Mouse (Mus musculus): ENCODE results near the gene Mrnip. TPM values are rescaled to one million over a fixed set of nuclear protein-coding genes. Genes with fewer than 3 reads are reported as not detected.

The Mrnip gene
- polyA plus RNA-seq, 1 experiment from 2014 or later, result 12.8 TPM

DNA sequence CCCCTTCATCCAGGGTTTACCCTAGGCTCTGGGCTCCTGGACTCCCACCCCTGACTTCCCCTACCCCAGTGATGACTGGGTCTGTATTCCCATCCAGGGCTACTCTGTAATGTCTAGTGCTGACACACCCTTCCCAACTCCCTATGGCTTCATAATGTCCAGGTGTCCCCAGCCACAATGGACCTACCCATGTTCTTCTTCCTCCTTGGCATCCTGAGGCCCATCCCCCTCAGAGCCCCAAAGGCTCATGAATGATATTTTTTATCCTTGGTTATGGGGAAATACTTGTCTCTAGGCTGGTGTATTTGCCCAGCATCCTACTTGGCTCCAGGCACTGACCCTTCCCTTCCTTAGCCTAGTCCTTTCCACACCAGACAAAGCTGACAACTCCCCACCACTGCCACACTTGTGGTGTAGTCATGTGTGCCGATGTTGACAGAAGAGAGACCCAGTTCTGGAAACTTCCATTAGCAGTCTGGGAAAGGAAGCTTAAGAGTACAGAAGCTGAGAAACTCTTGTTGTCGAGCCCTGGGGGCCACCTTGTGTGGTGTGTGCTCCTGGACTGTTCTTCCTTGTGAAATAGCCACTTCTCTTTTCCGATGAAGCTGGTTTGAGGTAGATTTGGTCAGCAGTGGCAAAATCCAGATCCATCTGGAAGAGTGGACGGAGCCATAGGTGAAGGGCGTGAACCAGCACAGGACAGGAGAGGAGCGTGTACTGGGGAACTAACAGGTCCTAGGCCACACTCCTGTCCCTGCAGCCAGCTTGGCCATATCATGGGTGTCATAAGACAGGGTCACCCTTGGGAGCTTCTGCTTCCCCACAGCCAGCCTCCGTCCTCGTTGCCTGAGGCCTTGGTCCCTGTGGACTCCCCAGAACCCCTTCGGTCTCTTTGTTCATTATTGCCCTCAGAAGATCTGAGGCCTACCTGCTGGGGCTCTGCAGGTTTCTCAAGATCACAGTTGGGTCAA lies 64.9 kb downstream of the Mrnip start:
- no peak for ATAC-seq (ENCODE audit: extremely low read depth, insufficient number of reproducible peaks, low FRiP score, low TSS enrichment)
- WGBS, result 91% methylated on average over 9 of the region's 9 CpGs
- peaks cover 27% of the 10 kb centered on the region for H3K4me1 ChIP-seq

DNA sequence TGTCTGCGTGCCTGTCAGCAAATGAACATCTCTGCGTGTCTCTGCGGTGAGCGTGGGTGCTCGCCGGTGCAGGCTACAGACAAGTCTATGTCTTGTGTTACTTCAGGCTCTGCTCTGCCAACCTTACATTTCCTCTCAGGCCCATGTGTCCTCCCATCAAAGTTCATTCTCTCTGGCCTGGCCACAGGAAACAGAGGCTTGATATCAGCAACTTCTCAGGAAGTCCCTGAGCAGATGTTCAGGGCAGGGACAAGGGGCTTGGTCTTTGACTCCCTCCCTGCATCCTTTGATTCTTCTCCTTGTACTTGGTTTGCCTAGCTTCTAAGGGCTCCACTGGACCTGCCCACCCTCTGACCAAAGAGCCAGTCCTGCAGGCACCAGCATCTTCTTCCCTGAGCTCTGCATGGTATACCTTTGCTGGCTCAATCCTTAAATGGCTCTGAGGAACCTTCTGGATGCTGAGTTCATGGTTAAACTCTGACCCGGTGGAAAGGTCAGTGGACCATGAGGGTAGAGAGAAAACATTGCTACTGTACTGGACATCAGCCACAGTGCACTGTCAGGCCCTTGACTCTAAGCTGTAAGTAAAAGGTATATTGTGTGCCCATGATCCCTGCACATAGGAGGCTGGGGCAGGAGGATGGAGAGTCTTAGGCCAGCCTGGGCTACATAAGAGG lies 66.1 kb downstream of the Mrnip start:
- Histone ChIP-seq H3K36me3 (no peaks in the 10 kb centered on the region), H3K9ac (no peak overlapping the region), H3K4me2 (no peak overlapping the region), H3K27me3 (replicated peaks) (peaks cover 38% of the 10 kb centered on the region), H3K4me1 (peaks cover 27% of the 10 kb centered on the region), H3K27ac (replicated peaks) (no peak overlapping the region), H3K9me3 (no peaks in the 10 kb centered on the region), H3K4me3 (no peak overlapping the region)
- 66% methylated on average over 7 of the region's 7 CpGs for WGBS
- ATAC-seq (ENCODE audit: extremely low read depth, insufficient number of reproducible peaks, low FRiP score, low TSS enrichment), result no peak

More for the DNA sequence above, 64.9 kb downstream of the Mrnip start:
- no peak overlapping the region for H3K4me2 ChIP-seq
- H3K9me3 ChIP-seq, result no peaks in the 10 kb centered on the region
- no peak overlapping the region for H3K4me3 ChIP-seq
- H3K9ac ChIP-seq, result no peak overlapping the region
- peaks cover 11% of the 10 kb centered on the region for H3K36me3 ChIP-seq
- H3K27me3 ChIP-seq (replicated peaks), result peaks cover 47% of the 10 kb centered on the region
- H3K27ac ChIP-seq (replicated peaks), result 0 out of 2 replicates have a peak overlapping the region, but pooled peaks have one; percentile 15

DNA sequence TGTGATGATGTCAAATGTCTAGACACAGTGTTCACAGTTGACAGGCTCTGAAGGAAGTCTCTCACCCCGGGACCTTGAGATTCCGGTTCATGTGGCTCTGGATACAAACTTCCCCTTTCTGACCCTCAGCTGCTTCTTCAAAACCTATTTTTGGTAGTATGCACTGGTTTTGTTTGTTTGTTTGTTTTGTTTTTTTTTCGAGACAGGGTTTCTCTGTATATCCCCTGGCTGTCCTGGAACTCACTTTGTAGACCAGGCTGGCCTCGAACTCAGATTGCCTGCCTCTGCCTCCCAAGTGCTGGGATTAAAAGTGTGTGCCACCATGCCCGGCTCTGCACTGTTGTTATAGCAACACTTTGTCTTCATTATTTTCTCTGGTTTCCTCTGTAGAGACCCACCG lies 69.7 kb downstream of the Mrnip start:
- H3K9me3 ChIP-seq, result no peaks in the 10 kb centered on the region
- no peak for ATAC-seq (ENCODE audit: extremely low read depth, insufficient number of reproducible peaks, low FRiP score, low TSS enrichment)
- H3K36me3 ChIP-seq, result no peaks in the 10 kb centered on the region
- H3K4me1 ChIP-seq, result no peaks in the 10 kb centered on the region
- H3K27me3 ChIP-seq (replicated peaks), result peaks cover 8% of the 10 kb centered on the region
- WGBS, result 70% methylated on average over 6 of the region's 6 CpGs
- no peak overlapping the region for H3K4me3 ChIP-seq
- H3K4me2 ChIP-seq, result no peak overlapping the region
- H3K27ac ChIP-seq (replicated peaks), result no peak overlapping the region
- H3K9ac ChIP-seq, result no peak overlapping the region

DNA sequence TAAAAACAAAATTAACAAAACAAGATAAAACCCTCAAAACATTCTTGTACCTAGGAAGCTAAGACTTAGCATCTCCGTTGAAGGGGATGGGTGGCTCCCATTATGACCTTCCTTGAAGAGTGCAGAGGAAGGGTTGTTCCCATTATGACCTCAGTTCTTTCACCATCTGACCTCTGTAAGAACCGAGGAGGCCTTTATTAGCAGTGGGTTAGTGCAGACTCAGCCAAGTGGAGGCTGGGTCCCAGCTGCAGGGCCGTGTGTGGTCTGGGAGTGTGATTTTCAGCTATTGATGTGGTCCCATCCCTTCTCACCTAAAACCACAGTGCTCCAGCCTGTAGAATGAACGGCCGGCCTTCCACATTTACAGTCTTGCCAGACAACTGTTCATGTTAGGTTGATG lies 71.0 kb downstream of the Mrnip start:
- Histone ChIP-seq H3K27ac (replicated peaks) (no peak overlapping the region), H3K27me3 (replicated peaks) (no peaks in the 10 kb centered on the region), H3K9ac (no peak overlapping the region), H3K4me2 (no peak overlapping the region), H3K4me3 (no peak overlapping the region), H3K9me3 (no peaks in the 10 kb centered on the region), H3K4me1 (no peaks in the 10 kb centered on the region), H3K36me3 (no peaks in the 10 kb centered on the region)
- WGBS, result 61% methylated on average over 5 of the region's 5 CpGs
- no peak for ATAC-seq (ENCODE audit: extremely low read depth, insufficient number of reproducible peaks, low FRiP score, low TSS enrichment)

DNA sequence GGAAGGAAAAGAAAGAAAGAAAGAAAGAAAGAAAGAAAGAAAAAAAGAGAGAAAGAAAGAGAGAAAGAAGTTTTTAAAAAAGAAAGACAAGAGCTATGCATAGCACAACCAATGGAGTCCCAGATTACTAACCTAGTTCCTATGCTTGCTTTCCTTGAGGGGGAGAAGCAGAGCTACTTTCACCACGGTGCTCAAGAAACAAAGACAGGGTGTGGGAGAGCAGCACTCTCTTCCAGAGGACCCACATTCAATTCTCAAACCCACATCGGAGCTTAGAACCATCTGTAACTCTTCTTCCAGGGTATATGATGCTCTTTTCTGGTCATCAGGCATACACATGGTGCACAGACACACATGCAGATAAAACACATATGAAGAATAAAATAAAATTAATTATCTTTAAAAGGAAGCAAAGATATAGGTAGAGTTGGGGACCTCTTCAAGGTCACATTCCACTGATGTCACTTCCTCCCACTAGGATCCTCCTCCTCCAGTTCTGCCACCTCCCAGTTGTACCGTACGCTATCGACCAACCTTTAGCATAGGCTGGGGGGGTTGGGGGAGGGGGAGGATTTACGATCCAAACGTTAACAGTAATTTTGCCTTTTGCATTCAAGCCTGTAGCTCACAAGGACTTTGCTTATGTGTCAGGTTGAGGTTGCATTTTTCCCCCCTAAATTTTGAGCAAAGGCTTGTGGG lies 74.4 kb downstream of the Mrnip start:
- no peak overlapping the region for H3K27ac ChIP-seq (replicated peaks)
- 72% methylated on average over 7 of the region's 7 CpGs for WGBS
- peaks cover 18% of the 10 kb centered on the region for H3K4me1 ChIP-seq
- no peaks in the 10 kb centered on the region for H3K27me3 ChIP-seq (replicated peaks)
- no peak overlapping the region for H3K4me2 ChIP-seq
- H3K9me3 ChIP-seq, result no peaks in the 10 kb centered on the region
- ATAC-seq (ENCODE audit: extremely low read depth, insufficient number of reproducible peaks, low FRiP score, low TSS enrichment), result no peak
- H3K4me3 ChIP-seq, result no peak overlapping the region
- no peaks in the 10 kb centered on the region for H3K36me3 ChIP-seq
- H3K9ac ChIP-seq, result no peak overlapping the region

Small RNA genes lying within 50 kb of the gene (microRNA-seq; reads per million reads assigned to microRNA genes)
- gene Mir6919, result 0.61 reads per million

Other genes starting within 250 kb of the Mrnip start
- gene Rnf130, start 149.1 kb upstream of the Mrnip start, polyA plus RNA-seq (2015; fragmentation: Nextera tagmentation; extraction: Ambion mirVana), result 25.7 and 29.6 TPM in 2 replicates
- 26.5 and 26.8 TPM in 2 replicates for gene Tbc1d9b, start 43.0 kb upstream of the Mrnip start, polyA plus RNA-seq (2015; fragmentation: Nextera tagmentation; extraction: Ambion mirVana)
- 265 and 277 TPM in 2 replicates for gene Sqstm1, start 36.4 kb downstream of the Mrnip start, polyA plus RNA-seq (2015; fragmentation: Nextera tagmentation; extraction: Ambion mirVana)
- 22.2 and 25.2 TPM in 2 replicates for gene Mgat4b, start 36.4 kb downstream of the Mrnip start, polyA plus RNA-seq (2015; fragmentation: Nextera tagmentation; extraction: Ambion mirVana)
- 1.1 and 2.9 TPM in 2 replicates for gene Ltc4s, start 64.2 kb downstream of the Mrnip start, polyA plus RNA-seq (2015; fragmentation: Nextera tagmentation; extraction: Ambion mirVana)
- gene Maml1, start 117.9 kb downstream of the Mrnip start, polyA plus RNA-seq (2015; fragmentation: Nextera tagmentation; extraction: Ambion mirVana), result 2.5 and 2.7 TPM in 2 replicates
- gene Canx, start 151.2 kb downstream of the Mrnip start, polyA plus RNA-seq (2015; fragmentation: Nextera tagmentation; extraction: Ambion mirVana), result 262 and 285 TPM in 2 replicates
- gene Cby3, start 180.0 kb downstream of the Mrnip start, polyA plus RNA-seq (2015; fragmentation: Nextera tagmentation; extraction: Ambion mirVana), result not detected in 2 replicates
- gene Hnrnph1, start 202.5 kb downstream of the Mrnip start, polyA plus RNA-seq (2015; fragmentation: Nextera tagmentation; extraction: Ambion mirVana), result 232 and 238 TPM in 2 replicates